Mouse (Mus musculus) lung, embryonic 16.5 days (tissue): ENCODE measurements around the gene Nxpe2. TPM values are rescaled to one million over a fixed set of nuclear protein-coding genes. Genes with fewer than 3 reads are reported as not detected.

Experiments used
- ATAC-seq: fragments of 200-750 bp; cut with Nextera tagmentation; 2 replicates; pipeline ENCODE4 v1.8.0; 2017; ENCODE audit warnings: low read depth, mild to moderate bottlenecking, moderate library complexity
- H3K27ac ChIP-seq: fragments of 300-500 bp; sonication (generic); 2 replicates; pipeline ENCODE4 v1.5.1; 2014; ENCODE audit warnings: mild to moderate bottlenecking, control low read depth, low read length
- H3K27me3 ChIP-seq: fragments of 300-500 bp; sonication (generic); 2 replicates; pipeline ENCODE4 v1.6.1; 2014; ENCODE audit warnings: low read depth, low read length, mixed read lengths; ENCODE audit not compliant: control insufficient read depth, insufficient read depth
- H3K36me3 ChIP-seq: fragments of 300-500 bp; sonication (generic); 2 replicates; pipeline ENCODE4 v1.6.1; 2014; ENCODE audit warnings: low read length; ENCODE audit not compliant: control insufficient read depth, insufficient read depth
- H3K4me1 ChIP-seq: fragments of 300-500 bp; sonication (generic); replicated peaks from 2 replicates; pipeline ENCODE4 v1.6.1; 2014; ENCODE audit warnings: low read length, mixed read lengths; ENCODE audit not compliant: control insufficient read depth, insufficient read depth
- H3K4me2 ChIP-seq: fragments of 300-500 bp; sonication (generic); 2 replicates; pipeline ENCODE4 v1.6.1; 2014; ENCODE audit warnings: low read depth, low read length, control low read depth
- H3K4me3 ChIP-seq: fragments of 300-500 bp; sonication (generic); 2 replicates; pipeline ENCODE4 v1.5.1; 2014; ENCODE audit warnings: mild to moderate bottlenecking, low read length, control low read depth
- H3K9ac ChIP-seq: fragments of 300-500 bp; sonication (generic); 2 replicates; pipeline ENCODE4 v1.6.1; 2014; ENCODE audit warnings: low read length, control low read depth
- H3K9me3 ChIP-seq: fragments of 300-500 bp; sonication (generic); 2 replicates; pipeline ENCODE4 v1.6.1; 2016; ENCODE audit warnings: low read length; ENCODE audit not compliant: control insufficient read depth
- WGBS: fragments of 180-500 bp; shearing (Covaris S2); extraction: QIAGEN DNeasy Blood & Tissue Kit; methylation state at CpG from one replicate; pipeline ENCODE4 v1.1.7; 2014; 5-methylcytosine and 5-hydroxymethylcytosine counted together
- polyA plus RNA-seq: library from polyadenylated mRNA; unstranded; fragments of >200 nt; fragmentation: Nextera tagmentation; extraction: Ambion mirVana; gene quantifications from 2 replicates; pipeline ENCODE4 v1.2.1, GENCODE M21; 2015

The Nxpe2 gene
- polyA plus RNA-seq: 1.3 and 1.5 TPM in 2 replicates

DNA sequence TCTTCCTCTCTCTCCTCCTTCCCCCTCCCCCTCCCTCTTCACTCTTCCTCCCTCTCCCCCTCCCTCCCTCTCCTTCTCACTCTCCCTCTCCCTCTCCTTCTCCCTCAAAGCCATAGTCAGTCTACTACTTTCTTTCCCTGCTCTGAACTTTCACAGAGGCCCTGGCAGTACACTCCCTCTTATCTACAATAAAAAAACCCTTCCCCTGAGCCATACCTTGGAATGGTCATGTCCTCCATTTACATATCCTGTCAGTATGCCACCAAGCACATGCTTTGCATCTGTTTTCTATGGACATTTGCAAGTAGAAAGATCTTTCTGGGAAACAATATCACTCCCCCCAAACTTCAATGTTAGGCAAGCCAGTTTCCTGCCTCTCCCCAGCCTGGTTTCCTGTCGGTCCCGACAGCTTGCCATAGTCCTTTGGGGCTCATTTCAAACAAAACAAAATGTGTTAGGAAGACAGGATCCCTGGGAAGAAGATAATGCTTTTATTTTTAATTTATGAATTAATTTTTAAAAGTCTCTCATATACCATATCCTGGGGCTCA, at the start of gene Nxpe2:
Nxpe2 (minus strand) TSS at position 307 of the 551 bp plus-strand sequence.
- no peak within 1 kb of the TSS for H3K4me3 ChIP-seq
- peak; percentile 52; the same call in 1 of the 2 replicates for ATAC-seq
- 48% methylated on average over 2 of the region's 2 CpGs for WGBS

DNA sequence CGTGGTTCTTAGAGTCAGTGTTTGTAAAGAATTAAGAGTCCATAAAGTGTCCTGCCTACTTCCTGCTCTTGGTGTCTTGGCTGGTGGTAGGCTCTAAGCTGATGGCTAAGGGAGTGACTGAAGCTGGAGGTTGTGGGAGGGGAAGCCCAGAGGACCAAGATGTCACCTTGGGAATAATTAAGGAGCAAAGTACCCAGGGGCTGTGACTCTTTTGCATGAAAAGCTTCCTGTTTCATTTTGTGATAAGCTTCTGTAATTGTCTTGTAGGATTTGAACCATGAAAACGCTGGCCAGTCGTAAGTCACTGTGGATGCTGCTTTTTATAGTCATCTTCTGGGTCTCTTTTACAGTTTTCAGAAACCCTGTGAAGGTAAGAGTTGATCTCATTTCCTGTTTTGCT, 36.7 kb upstream of the Nxpe2 start:
- Histone ChIP-seq H3K4me1 (no peaks in the 10 kb centered on the region), H3K4me2 (no peak overlapping the region), H3K9me3 (no peaks in the 10 kb centered on the region), H3K27ac (no peak overlapping the region), H3K27me3 (no peaks in the 10 kb centered on the region), H3K4me3 (no peak overlapping the region), H3K36me3 (no peaks in the 10 kb centered on the region), H3K9ac (no peak overlapping the region)
- 66% methylated on average over 3 of the region's 3 CpGs for WGBS
- ATAC-seq: no peak

More for the DNA sequence above, at the start of gene Nxpe2:
- H3K4me2 ChIP-seq: no peak within 1 kb of the TSS
- peak within 1 kb of the TSS; percentile 72 for H3K27ac ChIP-seq
- H3K27me3 ChIP-seq: no peaks in the 10 kb centered on the region
- no peak within 1 kb of the TSS for H3K9ac ChIP-seq
- no peaks in the 10 kb centered on the region for H3K36me3 ChIP-seq
- H3K9me3 ChIP-seq: no peaks in the 10 kb centered on the region
- no peaks in the 10 kb centered on the region for H3K4me1 ChIP-seq

DNA sequence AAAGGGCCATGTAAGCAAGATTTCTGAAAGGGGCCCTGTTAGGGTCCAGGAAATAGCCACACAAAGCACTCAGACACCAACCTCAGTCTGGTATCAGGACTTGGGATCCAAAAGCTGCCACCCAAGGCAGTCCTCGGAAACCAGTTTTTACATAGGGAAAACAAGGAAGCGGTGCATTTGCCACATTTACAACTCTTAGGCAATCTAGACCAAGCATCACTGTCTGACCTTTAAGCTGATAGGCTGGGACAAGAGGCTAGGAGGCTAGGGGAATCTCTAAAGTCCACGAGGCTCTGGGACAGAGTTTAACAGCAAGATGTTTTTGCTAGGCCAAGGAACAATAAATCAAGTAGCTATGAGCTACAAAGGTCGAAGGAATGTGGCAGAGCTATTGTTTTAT, 35.2 kb upstream of the Nxpe2 start:
- no peak overlapping the region for H3K4me2 ChIP-seq
- no peak overlapping the region for H3K4me3 ChIP-seq
- 67% methylated on average over 4 of the region's 4 CpGs for WGBS
- H3K9ac ChIP-seq: no peak overlapping the region
- no peaks in the 10 kb centered on the region for H3K4me1 ChIP-seq
- no peak overlapping the region for H3K27ac ChIP-seq
- ATAC-seq: no peak
- H3K9me3 ChIP-seq: no peaks in the 10 kb centered on the region
- no peaks in the 10 kb centered on the region for H3K36me3 ChIP-seq
- no peaks in the 10 kb centered on the region for H3K27me3 ChIP-seq

DNA sequence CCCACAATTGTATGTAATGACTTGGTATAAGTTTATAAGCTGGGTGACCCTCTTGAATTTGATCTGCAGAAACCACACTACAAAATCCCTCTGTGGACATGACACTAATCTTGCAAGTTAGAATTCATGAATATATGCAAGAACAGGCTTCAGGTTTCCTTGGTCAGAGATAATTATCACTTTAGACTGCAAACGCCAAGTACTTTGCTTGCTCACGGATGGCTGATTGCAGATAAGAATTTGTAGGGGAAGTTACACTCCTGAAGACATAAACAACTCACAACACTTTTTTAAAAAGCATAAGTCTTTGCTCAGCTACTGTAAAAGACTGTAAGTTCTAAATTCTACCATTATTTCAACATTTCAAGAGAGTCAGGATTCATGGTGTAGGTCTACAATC, 21.1 kb upstream of the Nxpe2 start:
- no peak overlapping the region for H3K27ac ChIP-seq
- H3K36me3 ChIP-seq: no peaks in the 10 kb centered on the region
- no peak for ATAC-seq
- WGBS: 35% methylated on average over 2 of the region's 2 CpGs
- H3K27me3 ChIP-seq: no peaks in the 10 kb centered on the region
- no peaks in the 10 kb centered on the region for H3K9me3 ChIP-seq
- H3K4me1 ChIP-seq: no peaks in the 10 kb centered on the region
- no peak overlapping the region for H3K4me3 ChIP-seq
- H3K4me2 ChIP-seq: no peak overlapping the region
- no peak overlapping the region for H3K9ac ChIP-seq

DNA sequence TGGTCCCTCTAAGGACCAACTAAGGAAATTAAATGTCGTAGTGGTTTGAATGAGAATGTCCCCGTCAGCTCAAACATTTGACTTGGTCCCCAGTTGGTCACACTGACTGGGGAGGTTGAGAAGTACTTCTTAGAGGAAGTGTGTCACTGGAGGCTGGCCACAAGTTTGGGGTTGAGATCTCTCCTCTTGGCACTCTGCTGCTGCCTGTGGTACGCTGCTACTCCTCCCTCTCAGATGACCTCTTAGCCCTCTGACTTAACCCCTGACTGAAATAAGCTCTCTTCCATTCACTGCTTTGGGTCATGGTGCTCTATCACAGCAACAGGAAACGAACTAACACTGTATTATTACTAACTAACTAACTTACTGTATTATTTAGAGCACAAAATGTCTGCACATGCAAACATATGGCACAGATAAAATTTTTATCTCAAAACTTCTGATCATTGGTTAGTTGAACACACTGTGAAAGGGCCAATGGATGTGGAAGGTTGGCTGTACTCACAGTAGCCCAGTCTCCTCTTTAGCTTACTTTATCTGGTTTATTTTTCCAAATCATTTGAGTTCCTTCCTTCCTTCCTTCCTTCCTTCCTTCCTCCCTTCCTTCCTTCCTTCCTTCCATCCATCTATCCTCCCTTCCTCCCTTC, 20.1 kb upstream of the Nxpe2 start:
- Histone ChIP-seq H3K4me2 (no peak overlapping the region), H3K4me1 (no peaks in the 10 kb centered on the region), H3K27ac (no peak overlapping the region), H3K9ac (no peak overlapping the region), H3K4me3 (no peak overlapping the region), H3K9me3 (no peaks in the 10 kb centered on the region), H3K36me3 (no peaks in the 10 kb centered on the region), H3K27me3 (no peaks in the 10 kb centered on the region)
- no peak for ATAC-seq
- WGBS: 66% methylated on average over 4 of the region's 4 CpGs

DNA sequence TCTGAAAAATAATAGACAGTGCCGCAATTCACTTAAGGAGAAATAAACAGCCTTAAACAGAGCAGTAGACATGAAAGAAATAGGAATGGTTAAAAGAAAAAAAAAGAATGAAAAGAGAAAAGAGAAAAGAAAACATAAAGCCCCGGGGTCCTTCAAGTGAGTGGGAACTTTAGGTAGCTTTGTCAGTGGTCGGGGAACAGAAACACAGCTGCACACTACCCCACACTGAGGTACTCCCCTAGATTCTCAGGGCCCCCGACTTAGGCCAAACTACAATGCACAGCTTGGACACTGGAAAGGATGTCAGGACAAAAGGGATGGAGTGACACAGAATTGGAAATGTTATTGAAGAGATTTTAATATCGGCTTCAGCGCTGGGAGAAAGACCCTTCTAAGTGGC, 9.5 kb upstream of the Nxpe2 start:
- Histone ChIP-seq H3K9me3 (no peaks in the 10 kb centered on the region), H3K36me3 (no peaks in the 10 kb centered on the region), H3K4me1 (no peaks in the 10 kb centered on the region), H3K27me3 (no peaks in the 10 kb centered on the region), H3K27ac (no peak overlapping the region), H3K9ac (no peak overlapping the region), H3K4me2 (no peak overlapping the region), H3K4me3 (no peak overlapping the region)
- 77% methylated on average over 6 of the region's 6 CpGs for WGBS
- no peak for ATAC-seq

DNA sequence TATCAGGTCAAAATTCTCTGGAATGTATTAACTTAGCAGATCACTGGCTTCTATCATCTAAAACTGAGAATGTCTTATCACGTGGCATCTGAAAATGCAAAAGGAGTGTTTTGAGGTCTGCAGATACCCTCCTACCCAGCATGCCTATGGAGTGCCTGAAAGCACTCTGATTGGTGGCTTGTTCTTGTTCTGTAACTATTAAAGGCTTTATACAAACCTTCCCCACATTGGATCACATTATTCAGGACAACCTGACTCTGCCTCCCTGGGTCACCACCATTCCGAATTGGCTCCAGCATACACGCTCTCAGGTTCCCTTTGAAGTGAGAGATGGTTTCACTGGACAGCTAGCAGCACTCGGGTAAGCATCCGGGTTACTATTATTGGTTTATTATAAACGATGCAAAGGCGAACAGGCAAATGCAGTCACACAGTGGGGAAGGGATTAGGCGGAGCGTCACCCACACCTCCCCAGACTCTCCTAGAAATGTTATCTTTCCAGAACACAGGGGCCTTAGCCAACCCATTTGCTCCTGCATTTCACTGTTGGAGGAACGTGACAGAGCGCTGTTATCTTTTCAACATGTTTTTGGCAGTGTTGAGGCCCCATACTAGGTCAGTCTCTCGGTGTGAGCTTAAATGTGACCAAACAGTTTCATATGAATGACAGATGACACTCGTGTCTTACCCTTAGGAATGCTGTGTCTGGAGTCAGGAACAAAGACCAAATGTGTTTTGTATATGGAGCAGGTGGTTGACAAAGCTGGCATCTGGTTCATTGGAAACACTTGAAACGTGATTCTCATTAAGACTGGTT, 8.8 kb upstream of the Nxpe2 start:
- Histone ChIP-seq H3K4me1 (no peaks in the 10 kb centered on the region), H3K9ac (no peak overlapping the region), H3K4me2 (no peak overlapping the region), H3K27ac (no peak overlapping the region), H3K27me3 (no peaks in the 10 kb centered on the region), H3K9me3 (no peaks in the 10 kb centered on the region), H3K4me3 (no peak overlapping the region), H3K36me3 (no peaks in the 10 kb centered on the region)
- 47% methylated on average over 14 of the region's 14 CpGs for WGBS
- no peak for ATAC-seq

DNA sequence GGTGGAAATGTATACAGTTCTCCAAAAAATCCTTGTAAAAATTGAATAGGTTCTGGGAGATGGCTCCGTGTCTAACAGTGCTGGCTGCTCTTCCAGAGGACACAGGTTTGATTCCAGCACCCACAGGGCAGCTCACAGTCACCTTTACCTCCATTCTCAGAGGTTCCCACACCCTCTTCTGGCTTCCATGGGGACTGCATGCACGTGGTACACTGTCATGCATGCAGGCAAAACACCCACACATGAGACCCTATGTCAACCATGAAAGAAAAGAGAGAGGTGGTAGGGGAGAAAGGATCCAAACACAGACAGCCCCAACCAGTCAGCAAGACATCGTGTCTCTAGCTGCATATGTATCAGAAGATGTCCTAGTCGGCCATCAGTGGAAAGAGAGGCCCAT, 7.6 kb upstream of the Nxpe2 start:
- H3K9ac ChIP-seq: no peak overlapping the region
- ATAC-seq: no peak
- no peaks in the 10 kb centered on the region for H3K9me3 ChIP-seq
- no peak overlapping the region for H3K27ac ChIP-seq
- H3K4me3 ChIP-seq: no peak overlapping the region
- H3K27me3 ChIP-seq: no peaks in the 10 kb centered on the region
- no peaks in the 10 kb centered on the region for H3K36me3 ChIP-seq
- H3K4me2 ChIP-seq: no peak overlapping the region
- 68% methylated on average over 4 of the region's 4 CpGs for WGBS
- no peaks in the 10 kb centered on the region for H3K4me1 ChIP-seq

DNA sequence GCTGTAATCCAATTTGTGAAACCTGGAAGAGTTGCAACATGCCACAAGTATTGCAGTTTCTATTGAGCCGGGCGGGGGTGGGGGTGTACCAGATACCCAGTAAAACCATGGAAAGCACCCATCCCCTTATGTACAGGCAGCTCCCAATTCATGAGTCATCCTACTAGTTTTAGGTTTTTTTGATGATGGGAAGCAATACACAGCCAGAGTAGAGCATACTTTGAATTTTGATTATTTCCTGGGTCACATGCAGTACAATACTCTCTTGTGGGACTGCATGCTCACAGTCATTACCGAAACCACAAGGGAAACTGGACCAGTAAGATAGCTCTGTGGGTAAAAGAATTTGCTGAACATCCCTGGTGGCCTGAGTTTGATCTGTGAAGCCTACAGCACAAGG, 3.8 kb upstream of the Nxpe2 start:
- no peaks in the 10 kb centered on the region for H3K9me3 ChIP-seq
- H3K36me3 ChIP-seq: no peaks in the 10 kb centered on the region
- no peak overlapping the region for H3K27ac ChIP-seq
- no peak for ATAC-seq
- no peak overlapping the region for H3K4me2 ChIP-seq
- no peaks in the 10 kb centered on the region for H3K27me3 ChIP-seq
- H3K4me1 ChIP-seq: no peaks in the 10 kb centered on the region
- 90% methylated on average over 3 of the region's 3 CpGs for WGBS
- no peak overlapping the region for H3K4me3 ChIP-seq
- no peak overlapping the region for H3K9ac ChIP-seq
